Mouse (Mus musculus) MN1 (cell line): Measurements from ENCODE around the gene Zdhhc5.
"Not testable (repeated sequence)": the region's sequence is repeated elsewhere in the genome, so short reads cannot be mapped to it uniquely, and the experiment has no call there.

Experiments
- DNase-seq: peaks from one replicate; pipeline ENCODE4 v3.0.0-alpha.2; 2016; ENCODE audit warnings: low spot score

Zdhhc5 gene

GRCm38 (mm10) chr2:84734919-84735318 lies 19.9 kb upstream of the Zdhhc5 start:
- no peak for DNase-seq

- DNase-seq, result no peak
Measured at GRCm38 (mm10) chr2:84734351-84734864, 19.4 kb upstream of the Zdhhc5 start.

- DNase-seq, result peak; percentile 66
Measured at GRCm38 (mm10) chr2:84733579-84734300, 18.8 kb upstream of the Zdhhc5 start, which contains the start of gene Ypel4. TSS of gene Ypel4 (plus strand) at chr2:84734058.

GRCm38 (mm10) chr2:84732394-84732793 lies 17.4 kb upstream of the Zdhhc5 start:
- no peak for DNase-seq

- no peak for DNase-seq
Measured at GRCm38 (mm10) chr2:84731206-84731605, 16.2 kb upstream of the Zdhhc5 start.

- not testable (repeated sequence) for DNase-seq
Measured at GRCm38 (mm10) chr2:84728191-84728590, 13.2 kb upstream of the Zdhhc5 start.

GRCm38 (mm10) chr2:84727172-84727858 lies 12.3 kb upstream of the Zdhhc5 start, which contains the start of gene Clp1:
TSS of gene Clp1 (minus strand) at chr2:84727350.
- peak; percentile 98 for DNase-seq

GRCm38 (mm10) chr2:84726716-84727115 lies 11.7 kb upstream of the Zdhhc5 start:
- DNase-seq, result no peak

- DNase-seq, result no peak
Measured at GRCm38 (mm10) chr2:84725770-84726169, 10.8 kb upstream of the Zdhhc5 start.

- no peak for DNase-seq
Measured at GRCm38 (mm10) chr2:84723856-84724255, 8.9 kb upstream of the Zdhhc5 start.

GRCm38 (mm10) chr2:84721182-84721581 lies 6.2 kb upstream of the Zdhhc5 start:
- peak; percentile 62 for DNase-seq

GRCm38 (mm10) chr2:84720718-84721117 lies 5.7 kb upstream of the Zdhhc5 start:
- DNase-seq, result no peak

GRCm38 (mm10) chr2:84717357-84717756 lies 2.4 kb upstream of the Zdhhc5 start:
- DNase-seq, result no peak

- DNase-seq, result peak; percentile 50
Measured at GRCm38 (mm10) chr2:84716423-84717355, 1.7 kb upstream of the Zdhhc5 start.

- peak; percentile 96 for DNase-seq
Measured at GRCm38 (mm10) chr2:84715562-84716361, 782 bp upstream of the Zdhhc5 start.

GRCm38 (mm10) chr2:84714422-84714810 lies 564 bp downstream of the Zdhhc5 start:
- no peak for DNase-seq

- no peak for DNase-seq
Measured at GRCm38 (mm10) chr2:84711898-84712297, 3.1 kb downstream of the Zdhhc5 start.

GRCm38 (mm10) chr2:84707523-84707922 lies 7.5 kb downstream of the Zdhhc5 start:
- DNase-seq, result no peak

- DNase-seq, result no peak
Measured at GRCm38 (mm10) chr2:84705295-84705694, 9.7 kb downstream of the Zdhhc5 start.

- no peak for DNase-seq
Measured at GRCm38 (mm10) chr2:84704329-84704728, 10.7 kb downstream of the Zdhhc5 start.

GRCm38 (mm10) chr2:84703497-84703896 lies 11.5 kb downstream of the Zdhhc5 start:
- DNase-seq, result no peak
